Mouse (Mus musculus): ENCODE data around the gene Rasip1. TPM values are rescaled to one million over a fixed set of nuclear protein-coding genes. Genes with fewer than 3 reads are reported as not detected.

The Rasip1 gene
- polyA plus RNA-seq (2016; fragmentation: Nextera tagmentation; extraction: Ambion mirVana) = 10.5 and 11.8 TPM in 2 replicates

- Histone ChIP-seq H3K9ac (peak within 1 kb of the TSS; percentile 61), H3K4me2 (peak within 1 kb of the TSS; percentile 83), H3K36me3 (no peaks in the 10 kb centered on the region), H3K27me3 (replicated peaks) (peaks cover 78% of the 10 kb centered on the region), H3K4me3 (peak within 1 kb of the TSS; percentile 59), H3K9me3 (replicated peaks) (no peaks in the 10 kb centered on the region), H3K4me1 (peaks cover 16% of the 10 kb centered on the region), H3K27ac (peak within 1 kb of the TSS; percentile 42)
- 0 out of 2 replicates have a peak, but pooled peaks have one; percentile 19 for ATAC-seq
- WGBS (ENCODE audit: insufficient replicate concordance) = 34% methylated on average over 9 of the region's 9 CpGs
Measured at GRCm38 (mm10) chr7:45627261-45627660, at the start of gene Rasip1. Gene Rasip1 (plus strand): TSS chr7:45627488.

GRCm38 (mm10) chr7:45585923-45586322 is 41.4 kb upstream of the Rasip1 start:
- no peak overlapping the region for H3K9ac ChIP-seq
- ATAC-seq = no peak
- H3K27me3 ChIP-seq (replicated peaks) = no peaks in the 10 kb centered on the region
- H3K9me3 ChIP-seq (replicated peaks) = no peaks in the 10 kb centered on the region
- no peak overlapping the region for H3K27ac ChIP-seq
- peaks cover 10% of the 10 kb centered on the region for H3K4me1 ChIP-seq
- 83% methylated on average over 6 of the region's 6 CpGs for WGBS (ENCODE audit: insufficient replicate concordance)
- peaks cover 68% of the 10 kb centered on the region for H3K36me3 ChIP-seq
- no peak overlapping the region for H3K4me2 ChIP-seq
- H3K4me3 ChIP-seq = no peak overlapping the region

GRCm38 (mm10) chr7:45587631-45588592 is 39.4 kb upstream of the Rasip1 start:
- H3K27me3 ChIP-seq (replicated peaks) = no peaks in the 10 kb centered on the region
- H3K4me1 ChIP-seq = peaks cover 10% of the 10 kb centered on the region
- no peak for ATAC-seq
- H3K36me3 ChIP-seq = peaks cover 57% of the 10 kb centered on the region
- no peak overlapping the region for H3K27ac ChIP-seq
- WGBS (ENCODE audit: insufficient replicate concordance) = 91% methylated on average over 23 of the region's 23 CpGs
- no peak overlapping the region for H3K4me3 ChIP-seq
- no peaks in the 10 kb centered on the region for H3K9me3 ChIP-seq (replicated peaks)
- no peak overlapping the region for H3K4me2 ChIP-seq
- no peak overlapping the region for H3K9ac ChIP-seq

GRCm38 (mm10) chr7:45589173-45589572 is 38.1 kb upstream of the Rasip1 start:
- ATAC-seq = peak; percentile 85

GRCm38 (mm10) chr7:45589898-45590297 is 37.4 kb upstream of the Rasip1 start:
- no peak for ATAC-seq
- no peaks in the 10 kb centered on the region for H3K27me3 ChIP-seq (replicated peaks)
- H3K4me1 ChIP-seq = peaks cover 12% of the 10 kb centered on the region
- H3K9ac ChIP-seq = no peak overlapping the region
- H3K4me2 ChIP-seq = peak overlapping the region; percentile 68; the same call in 1 of the 2 replicates
- peaks cover 40% of the 10 kb centered on the region for H3K36me3 ChIP-seq
- WGBS (ENCODE audit: insufficient replicate concordance) = 81% methylated on average over 5 of the region's 5 CpGs
- H3K9me3 ChIP-seq (replicated peaks) = no peaks in the 10 kb centered on the region
- H3K4me3 ChIP-seq = no peak overlapping the region
- H3K27ac ChIP-seq = no peak overlapping the region

More at GRCm38 (mm10) chr7:45589173-45589572, 38.1 kb upstream of the Rasip1 start:
- Histone ChIP-seq H3K27ac (no peak overlapping the region), H3K36me3 (peaks cover 46% of the 10 kb centered on the region), H3K9ac (no peak overlapping the region; the same call in none of the 2 replicates), H3K9me3 (replicated peaks) (no peaks in the 10 kb centered on the region), H3K27me3 (replicated peaks) (no peaks in the 10 kb centered on the region), H3K4me2 (peak overlapping the region; percentile 68), H3K4me3 (peak overlapping the region; percentile 49), H3K4me1 (peaks cover 12% of the 10 kb centered on the region)
- WGBS (ENCODE audit: insufficient replicate concordance) = 8% methylated on average over 19 of the region's 19 CpGs

- no peaks in the 10 kb centered on the region for H3K9me3 ChIP-seq (replicated peaks)
- no peak overlapping the region for H3K4me2 ChIP-seq
- H3K4me3 ChIP-seq = no peak overlapping the region
- H3K9ac ChIP-seq = no peak overlapping the region
- WGBS (ENCODE audit: insufficient replicate concordance) = 59% methylated on average over 3 of the region's 3 CpGs
- no peak overlapping the region for H3K27ac ChIP-seq
- peaks cover 12% of the 10 kb centered on the region for H3K4me1 ChIP-seq
- no peaks in the 10 kb centered on the region for H3K27me3 ChIP-seq (replicated peaks)
- ATAC-seq = no peak
- H3K36me3 ChIP-seq = peaks cover 30% of the 10 kb centered on the region
Measured at GRCm38 (mm10) chr7:45590874-45591273, 36.4 kb upstream of the Rasip1 start.

- WGBS (ENCODE audit: insufficient replicate concordance) = 54% methylated on average over 7 of the region's 7 CpGs
- Histone ChIP-seq H3K4me3 (no peak overlapping the region), H3K27ac (no peak overlapping the region), H3K4me1 (peaks cover 12% of the 10 kb centered on the region), H3K27me3 (replicated peaks) (no peaks in the 10 kb centered on the region), H3K9me3 (replicated peaks) (no peaks in the 10 kb centered on the region), H3K36me3 (peaks cover 22% of the 10 kb centered on the region), H3K9ac (no peak overlapping the region), H3K4me2 (no peak overlapping the region)
- ATAC-seq = no peak
Measured at GRCm38 (mm10) chr7:45591880-45592279, 35.4 kb upstream of the Rasip1 start.

- H3K4me3 ChIP-seq = no peak overlapping the region
- WGBS (ENCODE audit: insufficient replicate concordance) = 20% methylated on average over 10 of the region's 10 CpGs
Measured at GRCm38 (mm10) chr7:45593118-45593815, 34.0 kb upstream of the Rasip1 start.

GRCm38 (mm10) chr7:45595176-45595575 is 32.1 kb upstream of the Rasip1 start:
- no peaks in the 10 kb centered on the region for H3K27me3 ChIP-seq (replicated peaks)
- peaks cover 12% of the 10 kb centered on the region for H3K4me1 ChIP-seq
- no peak overlapping the region for H3K9ac ChIP-seq
- 71% methylated on average over 4 of the region's 4 CpGs for WGBS (ENCODE audit: insufficient replicate concordance)
- H3K36me3 ChIP-seq = 0 out of 2 replicates have a peak, but pooled peaks cover 2% of the 10 kb centered on the region
- no peaks in the 10 kb centered on the region for H3K9me3 ChIP-seq (replicated peaks)
- no peak overlapping the region for H3K4me3 ChIP-seq
- H3K4me2 ChIP-seq = no peak overlapping the region
- ATAC-seq = no peak
- no peak overlapping the region for H3K27ac ChIP-seq

More at GRCm38 (mm10) chr7:45593118-45593815, 34.0 kb upstream of the Rasip1 start:
- H3K36me3 ChIP-seq = peaks cover 9% of the 10 kb centered on the region
- ATAC-seq = no peak
- H3K4me1 ChIP-seq = peaks cover 12% of the 10 kb centered on the region
- H3K4me2 ChIP-seq = no peak overlapping the region
- no peak overlapping the region for H3K9ac ChIP-seq
- H3K27me3 ChIP-seq (replicated peaks) = no peaks in the 10 kb centered on the region
- no peaks in the 10 kb centered on the region for H3K9me3 ChIP-seq (replicated peaks)
- H3K27ac ChIP-seq = no peak overlapping the region

- H3K4me3 ChIP-seq = no peak overlapping the region
- peaks cover 12% of the 10 kb centered on the region for H3K4me1 ChIP-seq
- WGBS (ENCODE audit: insufficient replicate concordance) = 38% methylated on average over 1 of the region's 1 CpGs
- H3K27me3 ChIP-seq (replicated peaks) = no peaks in the 10 kb centered on the region
- no peak overlapping the region for H3K4me2 ChIP-seq
- no peaks in the 10 kb centered on the region for H3K9me3 ChIP-seq (replicated peaks)
- H3K9ac ChIP-seq = no peak overlapping the region
- no peak overlapping the region for H3K27ac ChIP-seq
- H3K36me3 ChIP-seq = no peaks in the 10 kb centered on the region
- ATAC-seq = no peak
Measured at GRCm38 (mm10) chr7:45596107-45596506, 31.2 kb upstream of the Rasip1 start.

- H3K4me2 ChIP-seq = no peak overlapping the region
- H3K9me3 ChIP-seq (replicated peaks) = no peaks in the 10 kb centered on the region
- no peaks in the 10 kb centered on the region for H3K27me3 ChIP-seq (replicated peaks)
- no peak overlapping the region for H3K27ac ChIP-seq
- 69% methylated on average over 5 of the region's 5 CpGs for WGBS (ENCODE audit: insufficient replicate concordance)
- no peak for ATAC-seq
- no peak overlapping the region for H3K4me3 ChIP-seq
- peaks cover 12% of the 10 kb centered on the region for H3K4me1 ChIP-seq
- H3K36me3 ChIP-seq = no peaks in the 10 kb centered on the region
- no peak overlapping the region for H3K9ac ChIP-seq
Measured at GRCm38 (mm10) chr7:45597013-45597412, 30.3 kb upstream of the Rasip1 start.

GRCm38 (mm10) chr7:45597527-45597926 is 29.8 kb upstream of the Rasip1 start:
- Histone ChIP-seq H3K9me3 (replicated peaks) (no peaks in the 10 kb centered on the region), H3K9ac (no peak overlapping the region), H3K36me3 (no peaks in the 10 kb centered on the region), H3K4me2 (no peak overlapping the region), H3K27ac (no peak overlapping the region), H3K27me3 (replicated peaks) (no peaks in the 10 kb centered on the region), H3K4me1 (peaks cover 12% of the 10 kb centered on the region), H3K4me3 (no peak overlapping the region)
- no peak for ATAC-seq
- WGBS (ENCODE audit: insufficient replicate concordance) = 76% methylated on average over 6 of the region's 6 CpGs
